Mouse (Mus musculus) liver, adult 2 months (tissue): ENCODE measurements at regions not wholly inside any gene's neighbourhood (a gene's known extent, or its start where the extent isn't known, plus 50 kb on each side); places are given as distances from the start of the nearest gene placed in this dataset.

ENCODE experiments used
- DNase-seq: peaks from one replicate; pipeline ENCODE4 v3.0.0-alpha.2; 2011; ENCODE audit warnings: low read depth, low spot score; ENCODE audit errors: extremely low read depth
- H3K27ac ChIP-seq: fragments of 200-500 bp; replicated peaks from 2 replicates; pipeline ENCODE4 v1.5.1; 2012; ENCODE audit warnings: low read depth, mild to moderate bottlenecking, control low read depth, inconsistent platforms, low read length; ENCODE audit not compliant: insufficient read depth
- H3K27me3 ChIP-seq: fragments of 200-500 bp; 2 replicates; pipeline ENCODE4 v1.6.1; 2012; ENCODE audit warnings: mild to moderate bottlenecking, moderate library complexity, low read length, inconsistent platforms; ENCODE audit not compliant: control insufficient read depth, insufficient read depth
- H3K36me3 ChIP-seq: fragments of 200-500 bp; 2 replicates; pipeline ENCODE4 v1.6.1; 2012; ENCODE audit warnings: low read length, inconsistent platforms; ENCODE audit not compliant: control insufficient read depth, insufficient read depth
- H3K4me1 ChIP-seq: fragments of 200-500 bp; 2 replicates; pipeline ENCODE4 v1.6.1; 2011; ENCODE audit warnings: low read length; ENCODE audit not compliant: control insufficient read depth, insufficient read depth
- H3K4me3 ChIP-seq: fragments of 200-500 bp; 2 replicates; pipeline ENCODE4 v1.5.1; 2011; ENCODE audit warnings: low read depth, mild to moderate bottlenecking, control low read depth, low read length, moderate library complexity; ENCODE audit not compliant: insufficient read depth
- H3K79me2 ChIP-seq: fragments of 200-500 bp; 2 replicates; pipeline ENCODE4 v1.6.1; 2012; ENCODE audit warnings: inconsistent platforms, mild to moderate bottlenecking, low read length, moderate library complexity; ENCODE audit not compliant: control insufficient read depth, insufficient read depth
- H3K9ac ChIP-seq: fragments of 200-500 bp; 2 replicates; pipeline ENCODE4 v1.6.1; 2012; ENCODE audit warnings: low read depth, mild to moderate bottlenecking, control low read depth, inconsistent platforms, low read length
- CTCF ChIP-seq: fragments of 200-500 bp; IDR thresholded peaks from 2 replicates; pipeline ENCODE4 v1.5.1; 2011; ENCODE audit warnings: low read depth, low read length, control low read depth
- POLR2A ChIP-seq: fragments of 200-500 bp; IDR thresholded peaks from 2 replicates; pipeline ENCODE4 v1.6.1; 2011; ENCODE audit warnings: low read length, control low read depth; ENCODE audit not compliant: insufficient read depth; ENCODE audit errors: extremely low read depth
- WGBS: fragments of 180-500 bp; shearing (Covaris S2); methylation state at CpG from one replicate; pipeline ENCODE4 v1.1.7; 2018; 5-methylcytosine and 5-hydroxymethylcytosine counted together

DNA sequence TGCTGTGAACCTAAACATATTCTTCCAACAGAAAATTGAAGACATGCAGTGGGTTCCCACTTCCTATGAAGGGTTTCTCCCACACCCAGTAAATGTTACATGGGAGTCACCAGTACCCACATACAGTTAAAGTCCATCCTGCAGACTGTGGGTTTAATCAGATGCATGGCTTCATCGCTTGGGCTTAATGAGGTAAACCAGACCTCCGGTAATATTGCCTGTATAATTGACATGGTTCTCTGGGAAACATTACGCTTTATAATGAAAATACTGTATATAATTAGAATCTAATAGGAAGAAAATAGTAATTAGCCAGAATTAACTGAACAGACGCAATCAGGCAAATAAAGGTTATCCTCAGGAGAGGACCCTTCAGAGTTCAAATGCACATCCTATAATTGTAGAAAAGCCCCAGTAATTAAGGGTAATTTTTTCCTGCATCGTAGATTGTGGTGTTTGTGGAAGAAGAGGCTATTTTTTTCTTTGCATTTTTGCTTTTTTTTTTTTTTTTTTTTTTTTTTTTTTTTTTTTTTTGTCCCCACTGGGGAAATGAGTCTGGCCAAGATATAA is 664.0 kb upstream of the Brinp1 start:
- no peaks in the 10 kb centered on the region for H3K4me1 ChIP-seq
- TF ChIP-seq POLR2A (no peak), CTCF (no peak)
- 86% methylated on average over 5 of the region's 5 CpGs for WGBS
- H3K27ac ChIP-seq: no peak overlapping the region
- H3K79me2 ChIP-seq: no peaks in the 10 kb centered on the region
- no peaks in the 10 kb centered on the region for H3K36me3 ChIP-seq
- no peak overlapping the region for H3K9ac ChIP-seq
- no peak for DNase-seq
- no peaks in the 10 kb centered on the region for H3K27me3 ChIP-seq
- no peak overlapping the region for H3K4me3 ChIP-seq

GRCm38 (mm10) chr4:69614901-69615300 is 660.7 kb upstream of the Brinp1 start:
- no peak for DNase-seq
- H3K4me1 ChIP-seq: no peaks in the 10 kb centered on the region
- H3K9ac ChIP-seq: no peak overlapping the region
- H3K27ac ChIP-seq: no peak overlapping the region
- 59% methylated on average over 1 of the region's 1 CpGs for WGBS
- H3K4me3 ChIP-seq: no peak overlapping the region
- H3K27me3 ChIP-seq: no peaks in the 10 kb centered on the region
- H3K79me2 ChIP-seq: no peaks in the 10 kb centered on the region
- TF ChIP-seq CTCF: no peak
- no peak for TF ChIP-seq POLR2A
- no peaks in the 10 kb centered on the region for H3K36me3 ChIP-seq

DNA sequence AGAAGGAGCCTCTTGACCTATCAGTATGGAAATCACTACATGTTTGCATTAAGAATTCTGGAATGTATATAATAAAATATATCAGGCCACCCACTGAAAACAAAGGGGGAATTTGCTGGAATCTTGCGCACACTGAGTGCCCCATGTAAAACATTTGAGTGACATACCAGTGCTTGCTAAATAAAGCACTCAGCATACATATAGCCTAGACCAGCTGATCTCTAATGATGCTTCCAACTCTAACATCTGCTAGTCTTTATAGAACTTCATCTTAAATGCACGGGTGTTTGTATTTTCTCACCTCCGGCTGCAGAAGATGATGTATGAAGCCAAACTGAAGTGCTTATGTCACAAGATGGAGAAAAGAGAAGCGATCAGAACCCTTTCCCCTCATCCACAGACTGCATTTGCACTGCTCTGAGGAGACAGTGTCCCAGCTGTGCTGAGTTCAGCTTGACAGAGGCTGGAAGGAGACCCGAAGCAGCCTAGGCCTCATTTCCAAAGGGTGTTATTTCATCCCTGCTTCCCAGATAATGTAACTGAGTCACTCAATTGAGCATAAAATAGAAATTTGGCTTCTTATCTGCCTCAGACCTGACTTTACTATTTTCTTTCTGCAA is 657.6 kb upstream of the Brinp1 start:
- Histone ChIP-seq H3K27me3 (no peaks in the 10 kb centered on the region), H3K27ac (no peak overlapping the region), H3K4me1 (no peaks in the 10 kb centered on the region), H3K4me3 (no peak overlapping the region), H3K9ac (no peak overlapping the region), H3K36me3 (no peaks in the 10 kb centered on the region), H3K79me2 (no peaks in the 10 kb centered on the region)
- TF ChIP-seq POLR2A (no peak), CTCF (no peak)
- DNase-seq: no peak
- WGBS: 82% methylated on average over 5 of the region's 5 CpGs

GRCm38 (mm10) chr4:69608885-69609284 is 654.7 kb upstream of the Brinp1 start:
- TF ChIP-seq POLR2A (no peak), CTCF (no peak)
- H3K9ac ChIP-seq: no peak overlapping the region
- DNase-seq: no peak
- H3K79me2 ChIP-seq: no peaks in the 10 kb centered on the region
- no peak overlapping the region for H3K4me3 ChIP-seq
- H3K36me3 ChIP-seq: no peaks in the 10 kb centered on the region
- 78% methylated on average over 1 of the region's 1 CpGs for WGBS
- no peaks in the 10 kb centered on the region for H3K27me3 ChIP-seq
- H3K27ac ChIP-seq: no peak overlapping the region
- no peaks in the 10 kb centered on the region for H3K4me1 ChIP-seq

DNA sequence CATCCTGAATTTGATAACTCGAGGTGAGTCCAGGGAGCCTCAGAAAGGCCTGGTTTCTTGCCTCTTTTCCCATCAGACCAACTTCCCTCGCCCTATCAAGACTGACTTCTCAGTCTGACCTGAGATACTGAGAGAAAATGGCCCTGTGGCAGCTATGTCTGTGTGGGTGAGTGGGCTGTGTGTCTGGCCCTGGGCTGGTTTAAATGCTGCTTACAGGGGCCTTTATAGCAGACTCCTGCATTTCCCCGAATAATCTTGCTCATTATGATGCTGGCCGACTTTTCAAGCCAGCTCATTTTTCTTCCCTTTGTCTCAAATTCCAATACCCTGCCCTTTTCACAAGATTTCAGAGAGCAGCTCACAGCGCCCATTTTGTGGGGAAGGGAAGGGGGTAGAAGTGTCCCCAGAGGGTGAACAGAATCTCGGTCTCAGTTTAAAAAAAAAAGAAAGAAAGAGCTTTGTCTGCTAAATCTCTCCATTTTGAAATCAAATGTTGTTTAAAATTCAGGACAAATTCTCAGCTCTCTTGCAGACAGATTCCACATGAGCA is 642.9 kb upstream of the Brinp1 start:
- Histone ChIP-seq H3K79me2 (no peaks in the 10 kb centered on the region), H3K27me3 (no peaks in the 10 kb centered on the region), H3K4me3 (no peak overlapping the region), H3K9ac (no peak overlapping the region), H3K4me1 (no peaks in the 10 kb centered on the region), H3K27ac (no peak overlapping the region), H3K36me3 (no peaks in the 10 kb centered on the region)
- TF ChIP-seq CTCF (no peak), POLR2A (no peak)
- DNase-seq: no peak
- WGBS: 72% methylated on average over 6 of the region's 6 CpGs

- Histone ChIP-seq H3K79me2 (no peaks in the 10 kb centered on the region), H3K27me3 (no peaks in the 10 kb centered on the region), H3K36me3 (no peaks in the 10 kb centered on the region), H3K4me3 (no peak overlapping the region), H3K4me1 (no peaks in the 10 kb centered on the region), H3K27ac (no peak overlapping the region), H3K9ac (no peak overlapping the region)
- peak; percentile 2 for DNase-seq
- 19% methylated on average over 2 of the region's 2 CpGs for WGBS
- no peak for TF ChIP-seq CTCF
- no peak for TF ChIP-seq POLR2A
These were observed 639.8 kb upstream of the Brinp1 start for GRCm38 (mm10) chr4:69594022-69594421.
